Mouse (Mus musculus): ENCODE data around the gene D630003M21Rik.

- no peak for TF ChIP-seq CTCF (IDR thresholded peaks at IDR 0.05; ENCODE audit: borderline replicate concordance, extremely low read depth, insufficient read depth, insufficient read length)
- no peak for TF ChIP-seq POLR2A (IDR thresholded peaks at IDR 0.05; ENCODE audit: borderline replicate concordance, extremely low read depth, insufficient read depth, insufficient read length, poor library complexity, severe bottlenecking)
These were observed 53.6 kb downstream of the D630003M21Rik start for GRCm38 (mm10) chr2:158175433-158175832.
